Mouse (Mus musculus) kidney, embryonic 15.5 days (tissue): ENCODE measurements around the gene Fam167b. TPM values are rescaled to one million over a fixed set of nuclear protein-coding genes. Genes with fewer than 3 reads are reported as not detected.

Experiments used
- ATAC-seq: fragments of 200-750 bp; cut with Nextera tagmentation; replicated peaks from 2 replicates; pipeline ENCODE4 v1.8.0; 2017; ENCODE audit warnings: moderate TSS enrichment; ENCODE audit not compliant: low FRiP score
- H3K27ac ChIP-seq: fragments of 300-500 bp; sonication (generic); 2 replicates; pipeline ENCODE4 v1.5.1; 2015; ENCODE audit warnings: mild to moderate bottlenecking, inconsistent platforms
- H3K27me3 ChIP-seq: fragments of 300-500 bp; sonication (generic); 2 replicates; pipeline ENCODE4 v1.6.1; 2015; ENCODE audit warnings: inconsistent platforms
- H3K36me3 ChIP-seq: fragments of 300-500 bp; sonication (generic); 2 replicates; pipeline ENCODE4 v1.6.1; 2015; ENCODE audit warnings: inconsistent platforms
- H3K4me1 ChIP-seq: fragments of 300-500 bp; sonication (generic); 2 replicates; pipeline ENCODE4 v1.6.1; 2015; ENCODE audit warnings: inconsistent platforms
- H3K4me2 ChIP-seq: fragments of 300-500 bp; sonication (generic); 2 replicates; pipeline ENCODE4 v1.6.1; 2015; ENCODE audit warnings: moderate library complexity, mild to moderate bottlenecking, inconsistent platforms
- H3K4me3 ChIP-seq: fragments of 300-500 bp; sonication (generic); replicated peaks from 2 replicates; pipeline ENCODE4 v1.5.1; 2015; ENCODE audit warnings: mild to moderate bottlenecking, inconsistent platforms
- H3K9ac ChIP-seq: fragments of 300-500 bp; sonication (generic); 2 replicates; pipeline ENCODE4 v1.6.1; 2015; ENCODE audit warnings: mild to moderate bottlenecking, inconsistent platforms
- H3K9me3 ChIP-seq: fragments of 300-500 bp; sonication (generic); replicated peaks from 2 replicates; pipeline ENCODE4 v1.6.1; 2016; ENCODE audit warnings: inconsistent platforms
- WGBS: fragments of 180-500 bp; shearing (Covaris S2); methylation state at CpG from one replicate; pipeline ENCODE4 v1.1.7; 2015; ENCODE audit warnings: mixed read lengths; 5-methylcytosine and 5-hydroxymethylcytosine counted together
- polyA plus RNA-seq: library from polyadenylated mRNA; unstranded; fragments of >200 nt; fragmentation: Nextera tagmentation; extraction: Ambion mirVana; gene quantifications from 2 replicates; pipeline ENCODE4 v1.2.1, GENCODE M21; 2015

The Fam167b gene
- polyA plus RNA-seq, 1 experiment from 2014 or later = 29.1 TPM

DNA sequence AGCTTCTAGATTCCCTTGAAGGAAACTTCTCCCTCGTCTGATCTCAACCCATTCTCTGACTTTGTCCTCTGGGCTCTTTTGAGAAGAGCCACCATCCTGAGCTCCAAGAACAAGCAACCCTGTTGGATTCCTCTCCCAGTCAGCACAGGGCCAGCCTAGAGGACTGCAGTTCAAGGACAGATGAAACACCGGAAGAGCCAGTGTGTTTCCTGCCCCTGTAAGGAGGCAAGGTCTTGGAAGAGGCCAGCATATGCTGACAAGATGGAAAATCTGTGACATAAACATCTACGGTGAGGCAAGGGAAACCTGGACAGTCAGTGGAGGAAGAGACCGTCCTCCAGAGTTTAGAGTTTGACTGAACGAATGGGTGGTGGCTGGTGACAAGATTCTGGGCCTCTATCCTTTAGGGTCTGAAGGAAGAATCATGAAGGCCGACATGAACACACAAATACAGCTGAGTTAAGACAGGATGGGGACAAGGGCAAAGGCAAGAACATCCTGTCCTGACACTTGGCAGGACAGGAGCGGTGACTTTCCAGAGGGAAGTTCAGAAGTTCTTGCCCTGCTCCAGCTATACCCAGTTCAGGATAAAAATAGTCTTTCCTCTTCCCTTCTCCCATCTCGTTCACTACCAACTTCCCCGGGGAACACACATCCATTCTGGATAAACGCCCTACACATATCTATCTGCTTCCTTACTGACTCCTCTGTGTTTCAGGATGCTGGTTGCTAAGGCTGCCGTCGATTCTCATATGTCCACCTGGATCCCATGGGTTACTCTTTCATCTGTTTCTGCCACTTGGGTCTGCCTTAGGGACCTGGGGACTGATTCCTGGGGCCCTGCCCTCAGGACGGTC, 5.9 kb downstream of the Fam167b start:
- Histone ChIP-seq H3K27ac (peak overlapping the region; percentile 73), H3K27me3 (no peaks in the 10 kb centered on the region), H3K4me3 (no peak overlapping the region), H3K4me2 (no peak overlapping the region), H3K9ac (no peak overlapping the region), H3K36me3 (no peaks in the 10 kb centered on the region), H3K9me3 (no peaks in the 10 kb centered on the region), H3K4me1 (peaks cover 15% of the 10 kb centered on the region)
- 74% methylated on average over 13 of the region's 13 CpGs for whole genome bisulfite sequencing
- ATAC-seq = no peak

DNA sequence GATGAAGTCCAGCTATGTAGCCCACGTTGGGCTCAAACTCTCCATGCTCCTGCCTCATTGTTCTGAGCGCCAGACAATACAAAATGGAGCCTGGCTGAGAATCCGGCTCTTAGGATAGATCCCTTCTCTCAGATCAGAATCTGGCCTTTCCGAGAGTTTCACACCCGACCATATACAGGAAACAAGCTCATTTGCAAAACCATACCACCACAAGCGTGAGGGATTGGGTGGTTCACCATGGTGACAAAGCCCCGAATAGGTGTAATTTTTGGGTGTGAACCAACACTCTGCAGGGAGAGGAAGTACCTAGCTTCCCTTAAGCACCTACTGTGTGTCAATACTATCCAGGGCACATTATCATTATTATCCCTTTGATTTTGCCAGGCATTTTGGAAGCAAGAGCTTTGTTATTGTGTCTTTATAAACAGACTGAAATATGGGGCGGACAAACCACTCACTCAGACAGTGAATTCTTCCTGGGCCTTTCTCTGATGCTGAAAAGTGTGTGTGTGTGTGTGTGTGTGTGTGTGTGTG, 6.7 kb downstream of the Fam167b start:
- Histone ChIP-seq H3K36me3 (no peaks in the 10 kb centered on the region), H3K27ac (peak overlapping the region; percentile 73; the same call in 1 of the 2 replicates), H3K9ac (no peak overlapping the region), H3K4me1 (peaks cover 8% of the 10 kb centered on the region), H3K9me3 (no peaks in the 10 kb centered on the region), H3K4me3 (no peak overlapping the region), H3K27me3 (no peaks in the 10 kb centered on the region), H3K4me2 (no peak overlapping the region)
- no peak for ATAC-seq
- WGBS = 81% methylated on average over 8 of the region's 8 CpGs

DNA sequence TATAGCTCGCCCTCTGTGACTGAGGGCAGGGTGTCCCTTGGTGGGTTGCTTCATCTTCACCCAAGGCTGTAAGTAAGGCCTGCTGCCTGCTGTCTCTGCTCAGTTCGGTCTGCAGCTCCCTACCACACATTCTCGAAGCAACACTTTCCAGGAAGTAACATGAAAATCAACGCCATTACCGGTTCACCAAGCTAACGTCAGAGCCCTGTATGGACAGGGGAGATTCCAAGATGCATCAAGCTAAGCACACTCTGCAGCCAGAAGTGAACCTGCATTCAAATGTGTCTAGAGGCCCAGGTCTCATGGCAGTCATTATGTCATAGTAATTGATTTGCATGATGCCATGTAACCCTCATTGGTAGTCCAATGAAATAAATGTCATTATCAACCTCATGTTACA, 8.3 kb downstream of the Fam167b start:
- H3K4me3 ChIP-seq = no peak overlapping the region
- H3K4me1 ChIP-seq = peaks cover 2% of the 10 kb centered on the region
- ATAC-seq = no peak
- WGBS = 82% methylated on average over 6 of the region's 6 CpGs
- no peaks in the 10 kb centered on the region for H3K27me3 ChIP-seq
- no peak overlapping the region for H3K27ac ChIP-seq
- H3K4me2 ChIP-seq = no peak overlapping the region
- H3K9me3 ChIP-seq = no peaks in the 10 kb centered on the region
- H3K36me3 ChIP-seq = no peaks in the 10 kb centered on the region
- no peak overlapping the region for H3K9ac ChIP-seq

DNA sequence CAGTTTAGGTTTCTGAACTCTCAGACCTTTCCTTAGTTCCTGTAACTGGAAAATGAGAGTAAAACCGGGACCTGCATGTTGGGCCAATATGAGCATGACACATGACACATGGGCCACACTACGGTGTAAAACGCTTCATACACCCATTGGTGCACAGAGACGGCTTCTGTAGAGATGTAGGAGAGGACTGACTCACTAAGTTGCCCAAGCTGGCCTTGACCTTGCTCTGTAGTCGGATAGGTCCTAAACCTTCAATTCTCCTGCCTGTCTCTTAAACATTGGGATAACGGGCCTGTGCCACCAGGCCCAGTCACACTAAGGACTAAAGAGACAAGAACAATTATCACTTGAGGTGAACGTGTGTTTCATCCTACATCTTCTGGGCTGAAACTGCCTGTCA, 10.0 kb downstream of the Fam167b start:
- H3K9me3 ChIP-seq = no peaks in the 10 kb centered on the region
- no peak overlapping the region for H3K4me3 ChIP-seq
- H3K36me3 ChIP-seq = no peaks in the 10 kb centered on the region
- ATAC-seq = no peak
- H3K4me2 ChIP-seq = no peak overlapping the region
- H3K9ac ChIP-seq = no peak overlapping the region
- H3K27ac ChIP-seq = no peak overlapping the region
- 90% methylated on average over 7 of the region's 7 CpGs for WGBS
- H3K27me3 ChIP-seq = no peaks in the 10 kb centered on the region
- H3K4me1 ChIP-seq = peaks cover 9% of the 10 kb centered on the region

- H3K36me3 ChIP-seq = no peaks in the 10 kb centered on the region
- no peak overlapping the region for H3K9ac ChIP-seq
- H3K27ac ChIP-seq = no peak overlapping the region
- H3K9me3 ChIP-seq = no peaks in the 10 kb centered on the region
- ATAC-seq = no peak
- 86% methylated on average over 6 of the region's 6 CpGs for WGBS
- peaks cover 11% of the 10 kb centered on the region for H3K4me1 ChIP-seq
- no peak overlapping the region for H3K4me3 ChIP-seq
- H3K27me3 ChIP-seq = no peaks in the 10 kb centered on the region
- no peak overlapping the region for H3K4me2 ChIP-seq
Observed at GRCm38 (mm10) chr4:129565139-129565538, 13.2 kb downstream of the Fam167b start.

- H3K4me3 ChIP-seq = no peak overlapping the region
- H3K4me1 ChIP-seq = peaks cover 11% of the 10 kb centered on the region
- no peak overlapping the region for H3K4me2 ChIP-seq
- peak; percentile 83 for ATAC-seq
- H3K36me3 ChIP-seq = no peaks in the 10 kb centered on the region
- H3K27ac ChIP-seq = peak overlapping the region; percentile 42; the same call in 1 of the 2 replicates
- H3K9me3 ChIP-seq = no peaks in the 10 kb centered on the region
- no peaks in the 10 kb centered on the region for H3K27me3 ChIP-seq
- no peak overlapping the region for H3K9ac ChIP-seq
- 11% methylated on average over 8 of the region's 8 CpGs for WGBS
Observed at GRCm38 (mm10) chr4:129563718-129564117, 14.6 kb downstream of the Fam167b start.

GRCm38 (mm10) chr4:129561184-129561583, 17.2 kb downstream of the Fam167b start:
- H3K9me3 ChIP-seq = no peaks in the 10 kb centered on the region
- H3K4me2 ChIP-seq = no peak overlapping the region
- peaks cover 30% of the 10 kb centered on the region for H3K4me1 ChIP-seq
- no peaks in the 10 kb centered on the region for H3K27me3 ChIP-seq
- no peak for ATAC-seq
- no peak overlapping the region for H3K27ac ChIP-seq
- no peaks in the 10 kb centered on the region for H3K36me3 ChIP-seq
- 83% methylated on average over 5 of the region's 5 CpGs for WGBS
- H3K9ac ChIP-seq = no peak overlapping the region
- no peak overlapping the region for H3K4me3 ChIP-seq

- ATAC-seq = no peak
- WGBS = 82% methylated on average over 12 of the region's 12 CpGs
Observed at GRCm38 (mm10) chr4:129558321-129558955, 19.9 kb downstream of the Fam167b start.

DNA sequence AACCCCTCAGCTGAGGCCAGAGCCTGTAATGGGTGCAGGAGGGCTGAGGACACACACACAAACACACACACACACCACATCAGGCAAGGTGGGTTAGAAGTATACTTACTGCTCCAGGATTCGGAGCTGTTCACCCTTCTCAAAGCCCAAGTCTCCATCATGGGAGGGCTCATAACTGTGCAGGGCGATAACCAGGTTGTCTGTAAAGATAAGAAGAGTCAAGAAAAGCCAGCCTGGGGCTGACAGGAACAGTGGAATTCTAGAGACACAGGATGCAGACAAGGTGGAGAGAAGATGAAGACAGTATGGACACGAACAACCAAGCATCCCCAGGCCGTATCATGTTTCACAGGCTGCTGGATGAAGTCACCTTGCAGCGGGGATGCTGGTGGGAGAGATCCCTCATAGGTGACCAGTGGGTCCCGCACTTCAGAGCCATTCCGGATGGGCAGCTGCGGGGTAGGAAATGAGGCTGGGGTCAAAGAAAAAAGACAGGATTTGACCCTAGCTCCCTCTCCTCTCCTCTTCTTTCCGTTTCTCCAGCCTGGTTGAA, 21.0 kb downstream of the Fam167b start:
- Histone ChIP-seq H3K9me3 (no peaks in the 10 kb centered on the region), H3K4me3 (no peak overlapping the region; the same call in 1 of the 2 replicates), H3K36me3 (no peaks in the 10 kb centered on the region), H3K9ac (peak overlapping the region; percentile 57; the same call in 1 of the 2 replicates), H3K4me1 (peaks cover 30% of the 10 kb centered on the region), H3K4me2 (peak overlapping the region; percentile 73; the same call in 1 of the 2 replicates), H3K27me3 (no peaks in the 10 kb centered on the region), H3K27ac (peak overlapping the region; percentile 86)
- 48% methylated on average over 9 of the region's 9 CpGs for WGBS
- 0 out of 2 replicates have a peak, but pooled peaks have one; percentile 9 for ATAC-seq

More at GRCm38 (mm10) chr4:129558321-129558955, 19.9 kb downstream of the Fam167b start:
- H3K4me3 ChIP-seq = no peak overlapping the region
- H3K9me3 ChIP-seq = no peaks in the 10 kb centered on the region
- no peaks in the 10 kb centered on the region for H3K36me3 ChIP-seq
- H3K4me2 ChIP-seq = no peak overlapping the region
- no peak overlapping the region for H3K9ac ChIP-seq
- H3K27me3 ChIP-seq = no peaks in the 10 kb centered on the region
- no peak overlapping the region for H3K27ac ChIP-seq
- H3K4me1 ChIP-seq = peaks cover 33% of the 10 kb centered on the region

DNA sequence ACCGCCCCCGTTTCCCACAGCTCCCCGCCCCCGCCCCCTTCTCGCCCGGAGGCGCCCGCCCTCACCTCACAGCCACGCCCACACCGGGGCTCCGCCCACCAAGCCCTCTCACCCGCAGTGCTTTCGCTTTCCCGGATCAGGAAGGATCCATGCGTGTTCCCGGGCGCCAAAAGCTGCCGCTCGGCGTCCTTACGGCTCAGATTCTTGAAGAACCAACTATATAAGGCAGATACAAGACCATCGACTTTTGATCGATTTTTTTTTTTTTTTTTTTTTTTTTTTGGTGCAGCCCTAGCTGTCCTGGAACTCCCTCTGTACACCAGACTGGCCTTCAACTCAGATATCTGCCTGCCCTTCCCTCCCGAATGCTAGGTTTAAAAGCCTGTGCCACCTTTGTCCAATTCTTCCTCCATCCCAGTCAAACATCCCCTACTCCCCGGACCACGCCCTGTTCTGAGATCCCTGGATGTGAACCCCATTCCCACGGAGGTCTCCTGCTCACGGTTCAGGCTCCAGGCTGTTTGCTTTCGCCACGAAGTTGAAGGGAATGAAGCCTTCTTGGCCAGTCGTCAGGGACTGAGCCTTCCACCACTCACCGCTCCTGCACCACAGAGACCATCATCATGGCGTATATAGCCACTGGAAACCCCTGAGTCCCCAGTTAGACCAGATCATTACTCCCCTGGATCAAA, 21.7 kb downstream of the Fam167b start:
- 9% methylated on average over 33 of the region's 33 CpGs for WGBS
- Histone ChIP-seq H3K4me1 (peaks cover 30% of the 10 kb centered on the region), H3K9ac (peak overlapping the region; percentile 57), H3K9me3 (no peaks in the 10 kb centered on the region), H3K27me3 (no peaks in the 10 kb centered on the region), H3K36me3 (no peaks in the 10 kb centered on the region), H3K4me2 (peak overlapping the region; percentile 73), H3K27ac (peak overlapping the region; percentile 86), H3K4me3 (peak overlapping the region; percentile 59)
- peak; percentile 75 for ATAC-seq

DNA sequence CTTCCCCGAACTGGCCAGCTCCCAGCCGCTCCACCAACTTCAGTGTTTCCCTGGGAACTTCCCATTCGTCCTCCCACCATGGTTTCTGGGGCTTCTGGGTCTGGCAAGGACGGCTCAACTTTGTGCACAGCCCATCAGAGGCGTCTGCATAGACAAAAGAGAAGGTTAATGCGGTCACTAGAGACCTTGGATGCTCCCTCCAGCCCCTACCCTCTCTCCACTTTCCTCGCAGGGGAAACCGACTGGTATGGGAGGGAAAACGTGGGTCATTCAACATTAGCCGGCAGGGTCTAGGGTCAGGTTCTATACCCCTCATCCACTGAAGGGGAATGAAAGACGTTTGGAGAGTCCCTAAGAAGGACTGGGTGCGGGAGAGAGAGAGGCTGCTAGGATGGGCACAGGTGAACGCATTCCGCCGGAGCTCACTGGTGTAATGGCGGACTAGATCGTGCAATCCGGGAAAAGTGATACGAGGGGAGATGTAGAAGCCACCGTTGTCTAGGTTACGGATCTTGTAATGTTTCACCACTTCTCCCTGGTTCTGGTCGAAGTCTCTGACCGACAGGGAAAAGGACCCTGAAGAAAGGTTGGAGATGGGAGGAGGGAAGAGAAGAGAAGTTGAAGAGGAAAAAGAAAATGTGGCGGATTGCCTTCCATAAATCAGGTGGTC, 22.4 kb downstream of the Fam167b start:
- peak overlapping the region; percentile 86 for H3K27ac ChIP-seq
- peak overlapping the region; percentile 57 for H3K9ac ChIP-seq
- H3K4me1 ChIP-seq = peaks cover 30% of the 10 kb centered on the region
- H3K4me3 ChIP-seq = peak overlapping the region; percentile 59
- no peaks in the 10 kb centered on the region for H3K9me3 ChIP-seq
- ATAC-seq = peak; percentile 66
- H3K4me2 ChIP-seq = peak overlapping the region; percentile 73
- no peaks in the 10 kb centered on the region for H3K27me3 ChIP-seq
- no peaks in the 10 kb centered on the region for H3K36me3 ChIP-seq
- WGBS = 0% methylated on average over 24 of the region's 24 CpGs
